Mouse (Mus musculus) intestine, postnatal 0 days (tissue): ENCODE measurements around the gene Pald1. TPM values are rescaled to one million over a fixed set of nuclear protein-coding genes. Genes with fewer than 3 reads are reported as not detected.
A peak's percentile ranks its signal among the peaks of the same experiment; 100 is the strongest.

ENCODE experiments used
- ATAC-seq: fragments of 200-750 bp; cut with Nextera tagmentation; 2 replicates; pipeline ENCODE4 v1.8.0; 2017; ENCODE audit warnings: mild to moderate bottlenecking, moderate TSS enrichment, moderate library complexity
- H3K27ac ChIP-seq: fragments of 300-500 bp; sonication (generic); 2 replicates; pipeline ENCODE4 v1.5.1; 2014; ENCODE audit warnings: mild to moderate bottlenecking, low read depth, low read length, moderate library complexity
- H3K27me3 ChIP-seq: fragments of 300-500 bp; sonication (generic); replicated peaks from 2 replicates; pipeline ENCODE4 v1.6.1; 2014; ENCODE audit warnings: low read length, mixed read lengths; ENCODE audit not compliant: control insufficient read depth, insufficient read depth
- H3K36me3 ChIP-seq: fragments of 300-500 bp; sonication (generic); 2 replicates; pipeline ENCODE4 v1.6.1; 2014; ENCODE audit warnings: mild to moderate bottlenecking, moderate library complexity; ENCODE audit not compliant: control insufficient read depth, insufficient read depth
- H3K4me1 ChIP-seq: fragments of 300-500 bp; sonication (generic); replicated peaks from 2 replicates; pipeline ENCODE4 v1.6.1; 2014; ENCODE audit warnings: antibody characterized with exemption, low read length, mixed read lengths; ENCODE audit not compliant: control insufficient read depth, insufficient read depth
- H3K4me2 ChIP-seq: fragments of 300-500 bp; sonication (generic); replicated peaks from 2 replicates; pipeline ENCODE4 v1.6.1; 2014; ENCODE audit warnings: low read depth, mild to moderate bottlenecking, moderate library complexity
- H3K4me3 ChIP-seq: fragments of 300-500 bp; sonication (generic); 2 replicates; pipeline ENCODE4 v1.5.1; 2014; ENCODE audit warnings: low read depth, low read length
- H3K9ac ChIP-seq: fragments of 300-500 bp; sonication (generic); 2 replicates; pipeline ENCODE4 v1.6.1; 2014; ENCODE audit warnings: mild to moderate bottlenecking, low read depth, low read length
- H3K9me3 ChIP-seq: fragments of 300-500 bp; sonication (generic); 2 replicates; pipeline ENCODE4 v1.6.1; 2016; ENCODE audit warnings: mixed run types; ENCODE audit not compliant: control insufficient read depth
- CTCF ChIP-seq: sonication (generic); IDR thresholded peaks from 2 replicates; pipeline ENCODE4 v1.5.1; 2016; ENCODE audit warnings: low read depth, mild to moderate bottlenecking, control low read depth, antibody characterized with exemption, moderate library complexity
- WGBS: fragments of 180-500 bp; shearing (Covaris S2); extraction: QIAGEN DNeasy Blood & Tissue Kit; methylation state at CpG from one replicate; pipeline ENCODE4 v1.1.7; 2014; 5-methylcytosine and 5-hydroxymethylcytosine counted together
- polyA plus RNA-seq: library from polyadenylated mRNA; unstranded; fragments of >200 nt; fragmentation: Nextera tagmentation; extraction: Ambion mirVana; gene quantifications from 2 replicates; pipeline ENCODE4 v1.2.1, GENCODE M21; 2015

Gene Pald1
- polyA plus RNA-seq, 1 experiment from 2014 or later, result 4.1 TPM

DNA sequence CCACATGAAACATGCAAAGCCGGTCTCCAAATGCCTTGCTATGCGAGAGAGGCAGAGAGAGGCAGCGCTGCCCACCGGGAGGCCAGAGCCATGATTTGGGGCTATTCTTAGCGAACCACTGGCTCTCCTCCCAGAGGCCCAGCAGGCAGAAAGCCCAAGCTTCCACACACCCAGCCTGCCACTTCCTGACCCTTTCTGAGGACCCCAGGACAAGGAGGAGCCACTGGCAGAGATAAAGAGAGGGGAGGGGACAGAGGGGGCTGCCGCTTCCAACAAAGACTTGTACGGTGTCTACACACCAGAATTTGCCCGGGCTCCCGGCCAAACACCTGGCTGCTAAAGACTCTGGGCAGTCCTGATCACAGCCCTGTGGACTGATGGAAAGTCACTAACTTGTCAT is 3.1 kb downstream of the Pald1 start:
- no peak overlapping the region for H3K4me3 ChIP-seq
- TF ChIP-seq CTCF, result no peak
- peaks cover 3% of the 10 kb centered on the region; the same call in 1 of the 2 replicates for H3K4me1 ChIP-seq
- H3K9me3 ChIP-seq, result no peaks in the 10 kb centered on the region
- no peak overlapping the region for H3K27ac ChIP-seq
- H3K4me2 ChIP-seq, result 0 out of 2 replicates have a peak overlapping the region, but pooled peaks have one; percentile 17
- no peak overlapping the region for H3K9ac ChIP-seq
- ATAC-seq, result no peak
- 42% methylated on average over 9 of the region's 9 CpGs for WGBS
- H3K27me3 ChIP-seq, result peaks cover 6% of the 10 kb centered on the region; the same call in 1 of the 2 replicates
- no peaks in the 10 kb centered on the region for H3K36me3 ChIP-seq

DNA sequence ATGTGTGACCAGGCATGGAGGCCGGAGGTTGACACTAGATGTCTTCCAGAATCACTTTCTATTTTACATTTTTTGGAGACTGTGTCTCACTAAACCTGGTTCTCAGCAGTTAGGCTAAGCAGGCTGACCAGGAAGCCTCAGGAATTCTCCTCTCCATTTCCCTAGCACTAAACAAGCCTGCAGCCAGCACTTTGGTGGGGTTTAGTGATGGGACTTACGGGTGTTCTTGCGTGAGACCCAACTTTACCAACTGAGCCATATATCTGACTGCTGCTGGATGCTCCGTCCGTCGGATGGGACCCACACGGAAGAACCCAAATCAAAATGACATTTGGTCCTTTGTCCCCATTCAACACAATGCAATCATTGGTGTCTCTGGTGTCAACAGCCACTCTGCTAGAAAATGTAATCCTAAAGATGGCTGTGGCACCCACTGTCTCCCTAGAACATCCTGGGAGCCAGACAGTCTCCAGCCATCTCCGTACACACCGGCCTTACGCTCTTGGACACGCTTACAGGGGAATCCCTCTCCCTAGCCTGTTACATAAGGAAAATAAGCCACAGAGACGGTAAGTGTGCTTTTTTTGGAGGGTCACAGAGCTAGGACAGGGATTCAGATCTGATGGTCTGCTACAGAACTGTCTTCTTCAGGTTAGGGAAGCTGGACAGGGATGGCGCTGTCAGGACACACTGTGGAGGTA is 3.8 kb downstream of the Pald1 start:
- H3K27ac ChIP-seq, result no peak overlapping the region

DNA sequence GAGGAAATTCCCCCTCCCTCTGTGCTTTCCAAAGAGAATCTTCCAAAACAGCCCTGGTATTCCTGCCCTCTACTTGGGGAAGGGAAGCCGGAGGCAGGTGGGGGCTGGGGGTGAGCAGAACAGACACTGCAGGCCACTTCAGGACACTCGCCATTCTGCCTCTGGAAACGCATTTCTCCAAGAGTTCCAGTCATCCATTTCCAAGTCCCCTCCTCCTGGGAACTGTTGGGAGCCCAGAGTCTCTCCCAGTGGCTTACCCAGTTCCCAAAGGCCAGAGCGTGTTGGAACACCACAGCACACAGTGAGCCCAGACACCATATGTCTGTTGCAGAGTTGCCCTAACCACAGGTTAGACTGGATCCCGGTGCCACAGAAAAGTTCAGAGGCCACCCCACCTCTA is 4.6 kb downstream of the Pald1 start:
- 81% methylated on average over 5 of the region's 5 CpGs for WGBS
- no peak for ATAC-seq
- peaks cover 1% of the 10 kb centered on the region; the same call in 1 of the 2 replicates for H3K27me3 ChIP-seq
- no peaks in the 10 kb centered on the region for H3K36me3 ChIP-seq
- no peak for TF ChIP-seq CTCF
- no peak overlapping the region for H3K4me3 ChIP-seq
- no peak overlapping the region for H3K4me2 ChIP-seq
- no peak overlapping the region for H3K27ac ChIP-seq
- H3K9ac ChIP-seq, result no peak overlapping the region
- H3K9me3 ChIP-seq, result no peaks in the 10 kb centered on the region
- peaks cover 3% of the 10 kb centered on the region; the same call in 1 of the 2 replicates for H3K4me1 ChIP-seq

More for the DNA sequence above, 3.8 kb downstream of the Pald1 start:
- peaks cover 6% of the 10 kb centered on the region; the same call in 1 of the 2 replicates for H3K27me3 ChIP-seq
- no peak for ATAC-seq
- TF ChIP-seq CTCF, result no peak
- H3K4me1 ChIP-seq, result peaks cover 3% of the 10 kb centered on the region; the same call in 1 of the 2 replicates
- H3K9ac ChIP-seq, result no peak overlapping the region
- WGBS, result 89% methylated on average over 13 of the region's 13 CpGs
- no peak overlapping the region for H3K4me2 ChIP-seq
- no peak overlapping the region for H3K4me3 ChIP-seq
- no peaks in the 10 kb centered on the region for H3K9me3 ChIP-seq
- H3K36me3 ChIP-seq, result no peaks in the 10 kb centered on the region

DNA sequence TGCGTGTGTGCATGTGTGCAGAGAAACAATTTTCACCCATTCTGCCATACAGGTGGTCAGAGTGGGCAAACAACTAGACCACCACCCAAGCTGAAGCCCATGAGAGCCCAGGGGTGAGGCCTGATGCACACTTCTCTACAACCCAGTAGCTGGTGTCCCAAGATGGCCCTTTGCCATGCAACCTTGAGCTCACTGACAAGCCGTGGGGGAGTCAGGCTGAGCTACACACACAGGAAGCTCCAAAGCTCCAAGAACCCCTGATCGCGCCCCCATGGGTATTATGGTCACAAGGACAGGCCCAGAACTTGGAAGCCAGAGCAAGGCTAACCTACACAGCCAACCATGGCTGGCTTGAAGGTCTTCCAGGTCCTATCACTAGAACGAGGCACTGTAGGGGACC is 5.3 kb downstream of the Pald1 start:
- H3K27ac ChIP-seq, result no peak overlapping the region
- no peak for ATAC-seq
- no peaks in the 10 kb centered on the region for H3K36me3 ChIP-seq
- no peak overlapping the region for H3K4me3 ChIP-seq
- 91% methylated on average over 5 of the region's 5 CpGs for WGBS
- no peaks in the 10 kb centered on the region for H3K27me3 ChIP-seq
- H3K9me3 ChIP-seq, result no peaks in the 10 kb centered on the region
- H3K9ac ChIP-seq, result no peak overlapping the region
- H3K4me2 ChIP-seq, result no peak overlapping the region
- TF ChIP-seq CTCF, result no peak
- H3K4me1 ChIP-seq, result peaks cover 3% of the 10 kb centered on the region; the same call in 1 of the 2 replicates

DNA sequence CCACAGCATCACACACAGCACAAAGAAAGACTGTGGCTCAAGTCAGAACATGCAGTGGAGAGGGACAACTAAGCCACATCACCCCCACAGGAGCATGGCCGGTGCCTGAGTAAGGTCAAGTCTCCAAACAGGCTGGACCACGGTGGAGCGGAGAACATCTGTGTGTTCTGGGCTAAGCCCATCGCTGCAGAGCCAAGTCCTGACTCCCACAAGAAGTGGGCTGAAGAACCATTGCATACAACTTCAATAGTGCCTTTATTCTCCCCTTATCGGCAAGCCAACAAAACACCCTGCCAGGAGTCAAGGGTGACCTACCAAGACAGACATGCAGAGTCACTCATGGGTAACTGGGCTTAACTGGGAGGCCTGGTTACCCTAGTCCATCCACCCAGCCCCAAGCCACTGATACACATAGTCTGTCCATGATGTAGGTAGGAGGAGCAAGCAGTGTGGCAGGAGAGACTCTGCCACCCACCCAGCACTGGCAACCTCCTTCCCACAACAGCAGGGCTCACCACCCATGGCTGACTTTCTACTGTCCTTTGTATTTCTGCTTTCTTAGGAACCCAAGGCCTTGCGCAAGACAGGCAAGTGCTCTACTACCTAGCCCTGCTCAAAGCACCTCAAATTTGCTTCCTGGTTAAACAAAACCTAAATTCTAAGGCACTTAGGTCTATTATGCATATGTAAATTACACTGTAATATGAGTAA is 8.4 kb downstream of the Pald1 start:
- Histone ChIP-seq H3K27me3 (no peaks in the 10 kb centered on the region), H3K4me1 (no peaks in the 10 kb centered on the region), H3K27ac (no peak overlapping the region), H3K36me3 (no peaks in the 10 kb centered on the region), H3K4me3 (no peak overlapping the region), H3K9me3 (no peaks in the 10 kb centered on the region), H3K9ac (no peak overlapping the region), H3K4me2 (no peak overlapping the region)
- 74% methylated on average over 6 of the region's 6 CpGs for WGBS
- ATAC-seq, result no peak
- no peak for TF ChIP-seq CTCF

DNA sequence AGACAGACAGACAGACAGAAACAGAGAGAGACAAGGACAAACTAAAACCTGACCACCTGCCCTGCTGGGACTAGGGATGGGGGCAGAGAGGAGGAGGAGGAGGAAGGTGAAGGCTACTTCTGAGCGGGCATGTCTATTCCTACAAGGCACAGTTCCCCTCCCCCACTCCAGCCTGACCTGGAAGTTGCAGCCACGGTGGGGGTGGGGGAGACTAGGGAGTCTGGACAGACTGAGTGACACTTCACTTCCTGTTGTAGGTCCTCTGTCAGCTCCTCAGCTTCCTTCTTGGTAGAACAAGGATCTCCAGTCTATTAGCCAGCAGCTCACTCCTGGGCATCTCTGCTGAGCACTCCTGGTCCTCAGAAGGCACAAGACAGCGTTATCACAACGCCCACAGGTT is 9.3 kb downstream of the Pald1 start:
- no peaks in the 10 kb centered on the region for H3K36me3 ChIP-seq
- no peak for TF ChIP-seq CTCF
- H3K4me3 ChIP-seq, result no peak overlapping the region
- no peak overlapping the region for H3K4me2 ChIP-seq
- H3K27me3 ChIP-seq, result no peaks in the 10 kb centered on the region
- H3K9ac ChIP-seq, result no peak overlapping the region
- no peaks in the 10 kb centered on the region for H3K4me1 ChIP-seq
- no peak overlapping the region for H3K27ac ChIP-seq
- 44% methylated on average over 4 of the region's 4 CpGs for WGBS
- ATAC-seq, result no peak
- no peaks in the 10 kb centered on the region for H3K9me3 ChIP-seq
